Mouse (Mus musculus) heart, embryonic 11.5 days (tissue): ENCODE measurements around the gene Rbms1. TPM values are rescaled to one million over a fixed set of nuclear protein-coding genes. Genes with fewer than 3 reads are reported as not detected.

Experiments used
- ATAC-seq: fragments of 200-750 bp; cut with Nextera tagmentation; replicated peaks from 2 replicates; pipeline ENCODE4 v1.8.0; 2017; ENCODE audit warnings: moderate library complexity; ENCODE audit not compliant: insufficient number of reproducible peaks, low FRiP score, low TSS enrichment
- H3K27ac ChIP-seq: fragments of 300-500 bp; sonication (generic); 2 replicates; pipeline ENCODE4 v1.5.1; 2014; ENCODE audit warnings: mild to moderate bottlenecking, low read depth, low read length
- H3K27me3 ChIP-seq: fragments of 300-500 bp; sonication (generic); 2 replicates; pipeline ENCODE4 v1.6.1; 2014; ENCODE audit warnings: mild to moderate bottlenecking, low read length, mixed read lengths; ENCODE audit not compliant: control insufficient read depth, insufficient read depth
- H3K36me3 ChIP-seq: fragments of 300-500 bp; sonication (generic); 2 replicates; pipeline ENCODE4 v1.6.1; 2014; ENCODE audit warnings: mild to moderate bottlenecking, low read length, moderate library complexity, mixed read lengths; ENCODE audit not compliant: control insufficient read depth, insufficient read depth
- H3K4me1 ChIP-seq: fragments of 300-500 bp; sonication (generic); 2 replicates; pipeline ENCODE4 v1.6.1; 2014; ENCODE audit warnings: low read length; ENCODE audit not compliant: control insufficient read depth, insufficient read depth
- H3K4me2 ChIP-seq: fragments of 300-500 bp; sonication (generic); 2 replicates; pipeline ENCODE4 v1.6.1; 2014; ENCODE audit warnings: mild to moderate bottlenecking, moderate library complexity
- H3K4me3 ChIP-seq: fragments of 300-500 bp; sonication (generic); 2 replicates; pipeline ENCODE4 v1.5.1; 2014; ENCODE audit warnings: low read depth, low read length
- H3K9ac ChIP-seq: fragments of 300-500 bp; sonication (generic); 2 replicates; pipeline ENCODE4 v1.6.1; 2014; ENCODE audit warnings: mild to moderate bottlenecking, low read depth, low read length, moderate library complexity
- H3K9me3 ChIP-seq: fragments of 300-500 bp; sonication (generic); replicated peaks from 2 replicates; pipeline ENCODE4 v1.6.1; 2016; ENCODE audit warnings: low read length; ENCODE audit not compliant: control insufficient read depth
- WGBS: fragments of 180-500 bp; shearing (Covaris S2); extraction: QIAGEN DNeasy Blood & Tissue Kit; methylation state at CpG from one replicate; pipeline ENCODE4 v1.1.7; 2014; ENCODE audit not compliant: insufficient replicate concordance; 5-methylcytosine and 5-hydroxymethylcytosine counted together
- polyA plus RNA-seq: library from polyadenylated mRNA; unstranded; fragments of >200 nt; fragmentation: Nextera tagmentation; extraction: Ambion mirVana; gene quantifications from 2 replicates; pipeline ENCODE4 v1.2.1, GENCODE M21; 2014

Rbms1 gene
- polyA plus RNA-seq, 1 experiment from 2014 or later: 121 TPM

GRCm38 (mm10) chr2:60879141-60879818, 83.7 kb downstream of the Rbms1 start:
- peak overlapping the region; percentile 93 for H3K27ac ChIP-seq
- peak overlapping the region; percentile 89 for H3K4me3 ChIP-seq
- H3K9ac ChIP-seq: peak overlapping the region; percentile 97; the same call in 1 of the 2 replicates
- peak overlapping the region; percentile 82 for H3K4me2 ChIP-seq
- peaks cover 42% of the 10 kb centered on the region for H3K4me1 ChIP-seq
- WGBS: 52% methylated on average over 5 of the region's 5 CpGs
- no peaks in the 10 kb centered on the region for H3K9me3 ChIP-seq
- H3K36me3 ChIP-seq: no peaks in the 10 kb centered on the region
- ATAC-seq: no peak
- no peaks in the 10 kb centered on the region for H3K27me3 ChIP-seq

GRCm38 (mm10) chr2:60877543-60878386, 85.2 kb downstream of the Rbms1 start:
- H3K27ac ChIP-seq: no peak overlapping the region
- no peaks in the 10 kb centered on the region for H3K36me3 ChIP-seq
- no peaks in the 10 kb centered on the region for H3K27me3 ChIP-seq
- no peak overlapping the region for H3K9ac ChIP-seq
- no peak overlapping the region for H3K4me3 ChIP-seq
- 42% methylated on average over 14 of the region's 14 CpGs for WGBS
- ATAC-seq: no peak
- no peaks in the 10 kb centered on the region for H3K9me3 ChIP-seq
- H3K4me2 ChIP-seq: no peak overlapping the region
- H3K4me1 ChIP-seq: peaks cover 36% of the 10 kb centered on the region

- Histone ChIP-seq H3K36me3 (no peaks in the 10 kb centered on the region), H3K9me3 (no peaks in the 10 kb centered on the region), H3K4me2 (peak overlapping the region; percentile 3; the same call in 1 of the 2 replicates), H3K4me3 (no peak overlapping the region), H3K27ac (no peak overlapping the region), H3K4me1 (peaks cover 44% of the 10 kb centered on the region), H3K9ac (no peak overlapping the region), H3K27me3 (no peaks in the 10 kb centered on the region)
- WGBS: 42% methylated on average over 2 of the region's 2 CpGs
- ATAC-seq: no peak
Measured at GRCm38 (mm10) chr2:60876891-60877290, 86.1 kb downstream of the Rbms1 start.

- Histone ChIP-seq H3K9ac (no peak overlapping the region), H3K36me3 (no peaks in the 10 kb centered on the region), H3K4me3 (no peak overlapping the region), H3K4me1 (peaks cover 65% of the 10 kb centered on the region), H3K27ac (no peak overlapping the region), H3K27me3 (no peaks in the 10 kb centered on the region), H3K9me3 (no peaks in the 10 kb centered on the region), H3K4me2 (no peak overlapping the region)
- ATAC-seq: no peak
- WGBS: 58% methylated on average over 7 of the region's 7 CpGs
Measured at GRCm38 (mm10) chr2:60872095-60872811, 90.7 kb downstream of the Rbms1 start.

GRCm38 (mm10) chr2:60871001-60871400, 92.0 kb downstream of the Rbms1 start:
- H3K36me3 ChIP-seq: no peaks in the 10 kb centered on the region
- peak overlapping the region; percentile 29 for H3K4me2 ChIP-seq
- ATAC-seq: peak; percentile 23; the same call in 1 of the 2 replicates
- H3K9me3 ChIP-seq: no peaks in the 10 kb centered on the region
- no peak overlapping the region for H3K4me3 ChIP-seq
- peak overlapping the region; percentile 65 for H3K27ac ChIP-seq
- WGBS: 15% methylated on average over 5 of the region's 5 CpGs
- no peaks in the 10 kb centered on the region for H3K27me3 ChIP-seq
- H3K9ac ChIP-seq: no peak overlapping the region
- peaks cover 65% of the 10 kb centered on the region for H3K4me1 ChIP-seq

DNA sequence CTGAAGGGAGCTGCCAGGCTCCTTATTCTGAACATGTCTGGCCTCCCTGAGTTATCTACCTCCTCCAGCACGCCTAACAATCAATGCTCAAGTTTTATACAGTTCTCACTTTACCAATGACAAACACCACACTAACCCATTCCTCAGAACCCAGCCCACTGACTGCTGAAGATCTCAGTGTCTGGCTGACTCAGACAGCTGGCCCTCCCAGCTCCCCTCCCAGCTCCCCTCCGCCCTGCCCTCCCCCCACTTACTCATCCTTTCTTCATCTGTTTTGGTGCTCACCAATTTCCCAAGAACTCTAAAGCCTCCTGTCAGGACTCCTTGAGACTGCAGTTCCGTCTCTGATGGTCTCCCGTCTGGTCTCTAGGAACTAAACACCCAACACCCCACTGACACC, 92.5 kb downstream of the Rbms1 start:
- H3K4me3 ChIP-seq: no peak overlapping the region

DNA sequence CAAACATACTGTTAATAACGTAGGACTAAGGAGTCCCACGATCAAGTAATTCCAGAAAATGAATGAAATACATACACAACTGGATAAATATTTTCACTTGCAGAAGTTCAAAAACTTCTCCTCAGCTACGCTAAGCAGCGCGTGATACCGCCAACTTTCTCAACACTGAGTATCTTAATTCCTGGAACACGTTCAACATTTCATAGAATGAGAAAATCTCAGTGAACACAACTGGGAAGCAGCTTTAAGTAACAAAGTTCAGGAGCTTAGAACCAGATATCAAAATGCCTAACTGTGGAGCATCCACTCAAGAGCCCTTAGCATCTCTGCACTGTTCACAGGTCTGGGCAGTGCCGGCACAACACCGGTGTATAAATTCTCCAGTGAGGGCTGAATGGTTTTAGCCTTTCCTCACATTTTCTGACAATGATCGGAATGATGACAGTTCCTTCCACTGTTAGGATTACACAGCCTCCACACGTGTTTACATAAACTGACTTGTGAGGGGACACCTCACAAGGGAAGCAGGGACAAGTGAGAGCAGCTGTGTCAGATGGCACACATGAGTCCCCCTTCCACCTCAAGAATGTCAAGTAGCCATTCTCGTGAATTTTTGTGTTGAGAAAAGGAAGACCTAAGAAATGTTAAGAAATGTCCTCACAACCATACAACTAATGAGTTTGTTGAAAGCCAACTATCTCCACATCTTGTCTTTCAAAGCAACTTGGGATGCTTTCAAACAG, 93.8 kb downstream of the Rbms1 start:
- no peak for ATAC-seq
- H3K36me3 ChIP-seq: no peaks in the 10 kb centered on the region
- H3K9ac ChIP-seq: no peak overlapping the region
- no peak overlapping the region for H3K27ac ChIP-seq
- no peaks in the 10 kb centered on the region for H3K9me3 ChIP-seq
- H3K4me1 ChIP-seq: peaks cover 72% of the 10 kb centered on the region
- no peaks in the 10 kb centered on the region for H3K27me3 ChIP-seq
- H3K4me2 ChIP-seq: no peak overlapping the region
- H3K4me3 ChIP-seq: no peak overlapping the region
- 64% methylated on average over 12 of the region's 12 CpGs for WGBS

More for the DNA sequence above, 92.5 kb downstream of the Rbms1 start:
- WGBS: 24% methylated on average over 4 of the region's 4 CpGs
- no peaks in the 10 kb centered on the region for H3K27me3 ChIP-seq
- ATAC-seq: peak; percentile 17; the same call in 1 of the 2 replicates
- H3K4me2 ChIP-seq: peak overlapping the region; percentile 29
- H3K27ac ChIP-seq: peak overlapping the region; percentile 65
- peaks cover 66% of the 10 kb centered on the region for H3K4me1 ChIP-seq
- no peak overlapping the region for H3K9ac ChIP-seq
- no peaks in the 10 kb centered on the region for H3K36me3 ChIP-seq
- no peaks in the 10 kb centered on the region for H3K9me3 ChIP-seq
